Mouse (Mus musculus) liver, embryonic 11.5 days (tissue): Measurements from ENCODE around the gene 1700020D05Rik. TPM values are rescaled to one million over a fixed set of nuclear protein-coding genes. Genes with fewer than 3 reads are reported as not detected.

Experiments used
- ATAC-seq: fragments of 200-750 bp; cut with Nextera tagmentation; replicated peaks from 2 replicates; pipeline ENCODE4 v1.8.0; 2017; ENCODE audit warnings: moderate number of reproducible peaks, mild to moderate bottlenecking, moderate TSS enrichment, moderate library complexity; ENCODE audit not compliant: low FRiP score
- DNase-seq: peaks from one replicate; pipeline ENCODE4 v3.0.0-alpha.2; 2017; ENCODE audit warnings: low spot score
- H3K27ac ChIP-seq: fragments of 300-500 bp; sonication (generic); 2 replicates; pipeline ENCODE4 v1.5.1; 2014; ENCODE audit warnings: mild to moderate bottlenecking, low read depth, low read length, control low read depth
- H3K27me3 ChIP-seq: fragments of 300-500 bp; sonication (generic); replicated peaks from 2 replicates; pipeline ENCODE4 v1.6.1; 2014; ENCODE audit warnings: low read length, mixed read lengths; ENCODE audit not compliant: control insufficient read depth, insufficient read depth
- H3K36me3 ChIP-seq: fragments of 300-500 bp; sonication (generic); 2 replicates; pipeline ENCODE4 v1.6.1; 2014; ENCODE audit warnings: mild to moderate bottlenecking, low read length, moderate library complexity, mixed read lengths; ENCODE audit not compliant: control insufficient read depth, insufficient read depth
- H3K4me1 ChIP-seq: fragments of 300-500 bp; sonication (generic); replicated peaks from 2 replicates; pipeline ENCODE4 v1.6.1; 2014; ENCODE audit warnings: low read length, mixed read lengths; ENCODE audit not compliant: control insufficient read depth, insufficient read depth
- H3K4me2 ChIP-seq: fragments of 300-500 bp; sonication (generic); 2 replicates; pipeline ENCODE4 v1.6.1; 2014; ENCODE audit warnings: mild to moderate bottlenecking, control low read depth, moderate library complexity
- H3K4me3 ChIP-seq: fragments of 300-500 bp; sonication (generic); 2 replicates; pipeline ENCODE4 v1.5.1; 2014; ENCODE audit warnings: low read depth, low read length, control low read depth
- H3K9ac ChIP-seq: fragments of 300-500 bp; sonication (generic); 2 replicates; pipeline ENCODE4 v1.6.1; 2014; ENCODE audit warnings: low read depth, low read length, control low read depth
- H3K9me3 ChIP-seq: fragments of 300-500 bp; sonication (generic); 2 replicates; pipeline ENCODE4 v1.6.1; 2016; ENCODE audit warnings: low read length, inconsistent platforms, mixed read lengths; ENCODE audit not compliant: control insufficient read depth
- WGBS: fragments of 180-500 bp; shearing (Covaris S2); extraction: QIAGEN DNeasy Blood & Tissue Kit; methylation state at CpG from one replicate; pipeline ENCODE4 v1.1.7; 2014; 5-methylcytosine and 5-hydroxymethylcytosine counted together
- polyA plus RNA-seq: library from polyadenylated mRNA; unstranded; fragments of >200 nt; fragmentation: Nextera tagmentation; extraction: Ambion mirVana; gene quantifications from 2 replicates; pipeline ENCODE4 v1.2.1, GENCODE M21; 2014

1700020D05Rik gene
- polyA plus RNA-seq, 1 experiment from 2014 or later, result not detected

DNA sequence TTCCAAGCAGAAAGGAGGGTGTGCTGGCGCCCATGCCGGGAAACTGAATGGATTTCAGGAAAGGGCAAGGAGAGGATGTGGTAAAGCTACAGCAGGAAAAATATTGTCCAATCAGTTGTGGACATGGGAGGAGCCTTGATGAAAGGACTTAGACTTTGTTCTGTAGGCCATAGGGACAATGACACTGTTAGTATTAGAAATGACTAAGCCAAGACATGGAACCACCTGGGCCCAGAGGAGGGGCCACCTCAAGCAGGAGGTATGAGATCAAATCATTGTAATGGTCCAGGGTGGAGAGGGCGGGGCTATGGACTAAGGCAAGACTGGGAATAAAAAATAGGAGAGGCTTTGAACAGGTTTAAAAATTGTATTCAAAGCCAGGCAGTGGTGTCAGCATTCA, 15.1 kb upstream of the 1700020D05Rik start:
- no peak for ATAC-seq
- 72% methylated on average over 3 of the region's 3 CpGs for WGBS
- Histone ChIP-seq H3K9me3 (no peaks in the 10 kb centered on the region), H3K27me3 (no peaks in the 10 kb centered on the region), H3K4me1 (no peaks in the 10 kb centered on the region), H3K4me2 (no peak overlapping the region), H3K36me3 (no peaks in the 10 kb centered on the region), H3K9ac (no peak overlapping the region), H3K4me3 (no peak overlapping the region), H3K27ac (no peak overlapping the region)
- DNase-seq, result no peak

DNA sequence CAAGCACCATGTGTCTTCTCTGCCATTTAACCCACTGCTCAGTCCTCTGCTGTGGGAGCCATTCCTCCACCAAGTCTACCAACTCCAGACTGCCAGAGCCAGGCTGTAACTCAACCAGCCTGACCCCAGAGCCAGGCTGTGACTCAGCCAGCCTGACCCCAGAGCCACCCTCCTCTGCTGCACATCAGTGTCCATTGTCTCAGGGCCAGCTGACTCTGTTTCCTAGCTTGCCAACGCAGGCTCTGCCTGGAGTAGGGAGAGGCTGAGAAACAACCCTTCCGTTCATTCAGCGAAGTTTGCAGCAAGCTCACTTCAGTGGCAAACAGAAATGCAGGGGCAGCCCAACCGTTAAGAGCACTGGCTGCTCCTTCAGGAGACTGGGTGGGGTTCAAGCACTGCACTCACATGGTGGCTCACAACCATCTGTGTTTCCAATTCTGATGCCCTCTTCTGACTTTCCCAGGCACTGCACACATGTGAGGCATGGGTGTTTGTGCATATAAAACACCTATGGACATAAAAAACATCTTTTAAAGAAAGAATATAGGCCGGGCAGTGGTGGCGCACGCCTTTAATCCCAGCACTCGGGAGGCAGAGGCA, 13.4 kb upstream of the 1700020D05Rik start:
- Histone ChIP-seq H3K4me2 (no peak overlapping the region), H3K9me3 (no peaks in the 10 kb centered on the region), H3K27ac (no peak overlapping the region), H3K27me3 (no peaks in the 10 kb centered on the region), H3K4me3 (no peak overlapping the region), H3K4me1 (peaks cover 7% of the 10 kb centered on the region), H3K36me3 (no peaks in the 10 kb centered on the region), H3K9ac (0 out of 2 replicates have a peak overlapping the region, but pooled peaks have one; percentile 9)
- 74% methylated on average over 8 of the region's 8 CpGs for WGBS
- DNase-seq (no peak), ATAC-seq (no peak)

DNA sequence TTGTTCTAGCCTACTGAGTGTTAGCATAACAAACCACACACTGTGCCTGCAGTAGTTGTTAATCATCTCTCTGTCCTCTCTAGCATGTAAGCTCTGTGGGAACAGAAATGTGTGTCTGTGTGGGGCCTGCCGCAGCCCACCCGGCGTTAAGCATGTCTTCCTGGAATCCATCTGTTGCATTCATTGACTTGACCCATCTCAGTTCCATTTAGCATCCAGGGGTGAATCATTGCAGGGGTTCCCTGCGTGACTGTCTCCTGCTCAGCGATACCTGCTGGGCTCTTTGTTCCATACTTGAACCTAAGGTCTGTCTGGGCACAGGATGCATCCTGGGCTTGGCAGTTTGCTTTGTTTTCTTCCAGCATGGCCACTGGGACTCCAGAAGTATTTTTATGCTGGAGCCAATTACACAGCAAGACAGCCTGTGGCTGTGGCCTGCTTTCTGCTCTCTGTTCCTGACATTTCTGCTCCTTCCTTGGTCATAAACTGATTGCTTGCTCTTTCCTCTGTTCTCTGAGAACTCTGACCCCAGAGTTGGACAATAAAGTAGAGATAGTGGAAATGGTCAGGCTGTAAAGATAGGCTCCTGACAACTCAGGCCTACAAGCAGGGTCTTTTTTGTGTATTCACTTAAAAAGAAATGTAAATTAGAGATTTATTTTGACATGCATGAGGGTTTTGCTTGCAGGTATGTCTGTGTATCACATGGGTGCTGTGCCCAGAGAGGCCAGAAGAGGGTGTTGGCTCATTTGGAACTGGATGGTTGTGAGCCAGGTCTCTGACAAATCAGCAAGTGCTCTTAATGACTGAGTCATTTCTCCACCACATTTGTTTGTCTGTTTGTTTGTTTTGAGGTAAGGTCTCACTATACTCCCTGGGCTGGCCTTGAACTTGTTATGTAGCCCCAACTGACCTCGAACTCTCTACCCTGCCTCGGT, 12.5 kb upstream of the 1700020D05Rik start:
- no peak overlapping the region for H3K27ac ChIP-seq
- peaks cover 14% of the 10 kb centered on the region for H3K4me1 ChIP-seq
- WGBS, result 88% methylated on average over 7 of the region's 7 CpGs
- no peak overlapping the region for H3K4me2 ChIP-seq
- no peaks in the 10 kb centered on the region for H3K27me3 ChIP-seq
- H3K36me3 ChIP-seq, result no peaks in the 10 kb centered on the region
- DNase-seq, result no peak
- no peak for ATAC-seq
- no peaks in the 10 kb centered on the region for H3K9me3 ChIP-seq
- H3K9ac ChIP-seq, result no peak overlapping the region
- H3K4me3 ChIP-seq, result no peak overlapping the region

DNA sequence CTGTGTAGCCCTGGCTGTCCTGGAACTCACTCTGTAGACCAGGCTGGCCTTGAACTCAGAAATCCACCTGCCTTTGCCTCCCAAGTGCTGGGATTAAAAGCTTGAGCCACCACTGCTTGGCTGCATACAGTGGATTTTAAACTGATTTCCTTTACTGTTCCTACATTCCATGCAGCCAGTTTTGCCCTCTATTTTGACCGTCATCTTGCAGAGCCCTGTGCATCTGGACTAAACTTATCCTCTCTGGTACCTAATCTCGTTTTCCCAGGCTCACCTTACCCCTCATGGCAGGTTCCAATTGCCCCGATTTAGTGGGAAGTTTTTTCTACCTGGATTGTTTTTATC, 9.4 kb upstream of the 1700020D05Rik start:
- Histone ChIP-seq H3K27ac (no peak overlapping the region), H3K9ac (no peak overlapping the region), H3K4me1 (peaks cover 15% of the 10 kb centered on the region), H3K27me3 (no peaks in the 10 kb centered on the region), H3K9me3 (no peaks in the 10 kb centered on the region), H3K4me3 (no peak overlapping the region), H3K4me2 (peak overlapping the region; percentile 93), H3K36me3 (no peaks in the 10 kb centered on the region)
- WGBS, result 65% methylated on average over 3 of the region's 3 CpGs
- DNase-seq (no peak), ATAC-seq (no peak)

DNA sequence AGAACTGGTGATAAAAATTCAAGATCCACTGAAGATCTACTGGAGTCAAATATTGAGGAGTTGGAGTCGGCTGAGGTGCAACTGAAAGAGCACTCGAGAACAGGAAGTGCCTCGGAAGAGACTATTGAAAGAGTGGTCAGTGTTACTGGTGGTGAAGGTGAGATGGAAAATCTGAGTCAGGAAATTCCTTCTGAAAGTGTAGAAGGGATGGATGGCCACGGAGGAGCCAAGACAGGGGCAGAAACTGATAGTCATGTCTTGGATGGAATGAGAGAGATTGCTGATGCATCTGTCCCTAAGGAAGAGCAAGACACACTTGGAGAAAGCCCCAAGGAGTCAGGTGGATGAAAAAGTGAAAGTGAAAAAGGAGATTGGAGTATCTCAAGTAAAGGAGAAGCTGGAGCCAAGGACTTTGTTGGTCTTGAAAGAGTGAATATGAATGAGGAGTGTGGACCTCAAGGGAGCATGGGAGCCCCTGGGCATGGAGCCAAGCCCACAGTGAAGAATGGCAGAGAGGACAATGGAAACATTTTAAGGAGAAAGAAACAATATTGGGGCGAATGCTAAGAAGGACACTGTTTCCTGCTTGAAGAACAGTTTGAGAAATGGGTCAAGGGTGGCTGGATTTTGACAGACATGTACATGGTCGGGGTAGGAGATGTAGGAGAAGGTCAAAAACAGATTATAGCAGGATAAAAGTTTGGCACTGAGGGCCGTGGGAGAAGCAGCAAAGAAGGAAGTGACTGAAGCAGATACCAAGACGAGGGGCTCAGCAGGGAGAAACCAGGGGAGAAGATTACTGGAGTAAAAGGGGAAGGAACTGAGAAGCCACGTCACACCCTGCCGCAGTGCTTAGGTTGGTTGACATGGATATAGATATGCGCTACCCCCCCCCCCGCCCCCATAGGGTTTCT, 8.8 kb upstream of the 1700020D05Rik start:
- WGBS, result 41% methylated on average over 12 of the region's 12 CpGs
- 0 out of 2 replicates have a peak overlapping the region, but pooled peaks have one; percentile 7 for H3K9ac ChIP-seq
- peak overlapping the region; percentile 93 for H3K4me2 ChIP-seq
- H3K4me1 ChIP-seq, result peaks cover 15% of the 10 kb centered on the region
- H3K27me3 ChIP-seq, result no peaks in the 10 kb centered on the region
- H3K4me3 ChIP-seq, result peak overlapping the region; percentile 24
- no peaks in the 10 kb centered on the region for H3K9me3 ChIP-seq
- no peak for ATAC-seq
- DNase-seq, result no peak
- H3K27ac ChIP-seq, result no peak overlapping the region
- H3K36me3 ChIP-seq, result no peaks in the 10 kb centered on the region

DNA sequence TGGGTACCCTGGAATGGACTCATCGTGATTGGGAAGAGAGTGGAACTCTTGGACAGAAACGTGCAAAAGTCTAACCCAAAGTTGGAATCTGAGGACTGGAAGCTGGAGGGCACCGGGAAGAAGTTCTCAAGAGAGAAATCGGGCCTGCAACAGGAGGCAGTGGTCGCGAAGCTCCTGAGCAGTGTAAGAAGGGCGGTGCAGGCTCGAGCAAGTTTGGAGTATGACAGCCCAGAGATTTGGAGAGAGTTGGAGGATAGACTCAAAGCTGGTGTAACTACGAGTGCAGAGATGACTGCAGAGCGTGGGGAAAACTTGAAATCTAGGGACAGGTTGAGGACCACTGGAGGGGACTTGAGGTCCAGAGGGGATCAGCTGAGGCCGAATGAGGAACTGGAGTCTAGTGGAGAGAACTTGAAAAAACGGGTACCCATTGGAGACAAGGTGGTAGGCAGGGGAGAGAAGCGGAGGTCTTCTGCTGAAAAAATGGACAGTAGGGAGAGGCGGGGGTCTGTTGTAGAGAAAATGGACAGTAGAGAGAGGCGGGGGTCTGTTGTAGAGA, 7.6 kb upstream of the 1700020D05Rik start:
- Histone ChIP-seq H3K27me3 (no peaks in the 10 kb centered on the region), H3K4me2 (peak overlapping the region; percentile 93), H3K4me1 (peaks cover 15% of the 10 kb centered on the region), H3K9me3 (no peaks in the 10 kb centered on the region), H3K4me3 (peak overlapping the region; percentile 65), H3K9ac (peak overlapping the region; percentile 73), H3K27ac (peak overlapping the region; percentile 26; the same call in 1 of the 2 replicates), H3K36me3 (no peaks in the 10 kb centered on the region)
- no peak for DNase-seq
- ATAC-seq, result no peak
- 38% methylated on average over 15 of the region's 15 CpGs for WGBS

DNA sequence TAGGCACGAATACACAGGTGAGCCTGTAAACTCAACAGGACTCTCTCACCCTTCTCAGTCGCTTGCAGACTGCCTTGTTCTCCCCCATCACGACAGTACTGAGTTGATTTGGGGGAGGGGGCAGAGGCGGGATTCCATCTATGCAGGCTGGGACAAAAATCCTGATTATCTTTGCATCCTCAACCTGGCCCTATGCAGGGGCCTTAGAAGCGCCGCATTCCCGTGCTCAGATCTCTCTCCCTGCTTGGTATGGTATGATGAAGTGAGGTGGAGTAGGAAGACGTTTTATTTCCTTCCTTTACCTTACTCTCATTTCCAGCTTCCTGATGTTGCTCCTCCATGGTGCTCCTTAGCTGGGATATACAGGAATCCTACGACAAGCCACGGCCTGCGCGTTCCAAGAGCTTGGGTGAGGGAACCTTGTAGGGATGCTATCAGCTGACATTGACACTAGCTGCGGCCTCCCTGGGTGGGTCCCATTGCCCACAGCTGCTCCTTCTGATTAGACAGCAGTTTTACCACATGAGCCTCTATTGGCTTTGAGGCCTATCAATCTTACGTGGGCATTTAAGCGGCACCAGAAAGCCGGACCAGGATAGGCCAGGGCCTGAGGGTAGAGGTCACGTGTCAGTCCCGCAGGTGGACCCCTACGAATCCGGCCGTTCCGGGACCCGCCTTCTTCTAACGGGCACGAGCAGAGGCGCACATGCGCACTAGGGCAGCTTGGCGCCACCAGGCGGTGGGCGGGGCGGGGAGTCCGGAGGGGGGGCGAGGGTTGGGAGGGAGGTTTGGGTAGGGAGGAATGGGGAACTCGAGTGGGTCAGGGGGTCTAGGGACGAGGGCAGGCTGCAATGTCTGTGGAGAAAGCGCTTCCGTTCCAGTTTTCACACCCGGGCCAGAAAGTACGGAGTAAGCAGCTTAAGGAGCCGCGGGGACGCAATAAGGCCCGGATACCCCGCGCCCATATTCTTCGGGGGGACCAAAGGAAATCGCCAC, 6.7 kb upstream of the 1700020D05Rik start, which contains the start of gene Snx32:
Gene Snx32, minus strand, starts transcription at position 508 of the 996 bp plus-strand sequence.
- Histone ChIP-seq H3K27me3 (no peaks in the 10 kb centered on the region), H3K9me3 (no peaks in the 10 kb centered on the region), H3K4me3 (peak within 1 kb of the TSS; percentile 65), H3K4me1 (peaks cover 15% of the 10 kb centered on the region), H3K27ac (peak within 1 kb of the TSS; percentile 44), H3K4me2 (peak within 1 kb of the TSS; percentile 93), H3K9ac (peak within 1 kb of the TSS; percentile 73), H3K36me3 (no peaks in the 10 kb centered on the region)
- DNase-seq (peak; percentile 92), ATAC-seq (peak; percentile 99)
- WGBS, result 3% methylated on average over 46 of the region's 47 CpGs
